In genomic region chr19:24271326-24271725, GRCm38 (mm10) we compare ENCODE assay signal across 8 mouse cellular contexts. TPM values are rescaled to one million over a fixed set of nuclear protein-coding genes. Genes with fewer than 3 reads are reported as not detected.
DNase-seq lines count a peak whose midpoint lies in the region; ATAC-seq lines count a peak whose summit lies in the region.

No protein-coding gene starts in this region.

- peak; percentile 18 to 27 for DNase-seq in right cerebral cortex, adult 2 months (ENCODE audit: low spot score in 2 of 2)
- no peak for DNase-seq in right cerebral cortex, postnatal 4 days
- no peak for DNase-seq in forebrain, embryonic 11.5 days (ENCODE audit: low spot score)
- DNase-seq in c-Kit-positive CD71-positive TER-119-positive erythroid progenitor cells, embryonic 14.5 days (ENCODE audit: low spot score) = no peak
- DNase-seq in thymus, postnatal 0 days (ENCODE audit: low spot score) = no peak

- WGBS in forebrain, embryonic 11.5 days = 33% methylated on average over 7 of the region's 7 CpGs
- WGBS in hindbrain, embryonic 15.5 days = 41% methylated on average over 7 of the region's 7 CpGs
- 52% methylated on average over 7 of the region's 7 CpGs for WGBS in limb, embryonic 12.5 days
- WGBS in midbrain, embryonic 16.5 days = 27% methylated on average over 7 of the region's 7 CpGs

- H3K27me3 ChIP-seq in forebrain, embryonic 11.5 days (ENCODE audit: control insufficient read depth, insufficient read depth, low read length) = no peaks in the 10 kb centered on the region
- no peaks in the 10 kb centered on the region for H3K27me3 ChIP-seq in hindbrain, embryonic 15.5 days
- H3K27me3 ChIP-seq in limb, embryonic 12.5 days = no peaks in the 10 kb centered on the region
- no peaks in the 10 kb centered on the region for H3K27me3 ChIP-seq in midbrain, embryonic 16.5 days (ENCODE audit: control insufficient read depth, insufficient read depth, low read depth, low read length)

- ATAC-seq in forebrain, embryonic 11.5 days (replicated peaks; ENCODE audit: low FRiP score) = peak; percentile 58
- peak; percentile 73 for ATAC-seq in hindbrain, embryonic 15.5 days (ENCODE audit: low FRiP score, low read depth)
- peak; percentile 37 for ATAC-seq in limb, embryonic 12.5 days (ENCODE audit: insufficient number of reproducible peaks, insufficient read depth, low FRiP score, low TSS enrichment, low read depth)
- ATAC-seq in midbrain, embryonic 16.5 days = peak; percentile 71

- H3K4me1 ChIP-seq in forebrain, embryonic 11.5 days (replicated peaks; ENCODE audit: control insufficient read depth, insufficient read depth, low read length) = peaks cover 17% of the 10 kb centered on the region
- peaks cover 8% of the 10 kb centered on the region for H3K4me1 ChIP-seq in hindbrain, embryonic 15.5 days (replicated peaks)
- peaks cover 7% of the 10 kb centered on the region for H3K4me1 ChIP-seq in limb, embryonic 12.5 days (replicated peaks)
- peaks cover 8% of the 10 kb centered on the region for H3K4me1 ChIP-seq in midbrain, embryonic 16.5 days (ENCODE audit: control insufficient read depth, insufficient read depth, low read length)

- H3K4me2 ChIP-seq in forebrain, embryonic 11.5 days (ENCODE audit: low read depth, low read length, severe bottlenecking) = peak overlapping the region; percentile 1; the same call in 1 of the 2 replicates
- H3K4me2 ChIP-seq in hindbrain, embryonic 15.5 days = peak overlapping the region; percentile 38
- peak overlapping the region; percentile 38 for H3K4me2 ChIP-seq in limb, embryonic 12.5 days
- H3K4me2 ChIP-seq in midbrain, embryonic 16.5 days (ENCODE audit: low read length) = peak overlapping the region; percentile 40

- H3K9ac ChIP-seq in forebrain, embryonic 11.5 days (ENCODE audit: low read length) = no peak overlapping the region
- no peak overlapping the region for H3K9ac ChIP-seq in hindbrain, embryonic 15.5 days
- H3K9ac ChIP-seq in limb, embryonic 12.5 days (replicated peaks) = no peak overlapping the region
- H3K9ac ChIP-seq in midbrain, embryonic 16.5 days (ENCODE audit: low read depth, low read length) = no peak overlapping the region; the same call in 1 of the 2 replicates

- no peak overlapping the region for H3K27ac ChIP-seq in forebrain, embryonic 11.5 days (ENCODE audit: low read depth, low read length)
- H3K27ac ChIP-seq in hindbrain, embryonic 15.5 days (replicated peaks) = no peak overlapping the region
- no peak overlapping the region for H3K27ac ChIP-seq in limb, embryonic 12.5 days
- no peak overlapping the region for H3K27ac ChIP-seq in midbrain, embryonic 16.5 days (ENCODE audit: low read length)

- no peaks in the 10 kb centered on the region for H3K9me3 ChIP-seq in forebrain, embryonic 11.5 days (ENCODE audit: control insufficient read depth, low read length)
- H3K9me3 ChIP-seq in hindbrain, embryonic 15.5 days = no peaks in the 10 kb centered on the region
- H3K9me3 ChIP-seq in limb, embryonic 12.5 days = no peaks in the 10 kb centered on the region
- no peaks in the 10 kb centered on the region for H3K9me3 ChIP-seq in midbrain, embryonic 16.5 days (replicated peaks; ENCODE audit: control insufficient read depth, low read length, poor library complexity, severe bottlenecking)

- H3K4me3 ChIP-seq in forebrain, embryonic 11.5 days (ENCODE audit: low read depth, low read length) = no peak overlapping the region
- H3K4me3 ChIP-seq in hindbrain, embryonic 15.5 days = no peak overlapping the region
- no peak overlapping the region for H3K4me3 ChIP-seq in limb, embryonic 12.5 days (replicated peaks)
- no peak overlapping the region for H3K4me3 ChIP-seq in midbrain, embryonic 16.5 days (ENCODE audit: low read depth, low read length)

- no peaks in the 10 kb centered on the region; the same call in 1 of the 2 replicates for H3K36me3 ChIP-seq in forebrain, embryonic 11.5 days (ENCODE audit: control insufficient read depth, insufficient read depth, low read length)
- H3K36me3 ChIP-seq in hindbrain, embryonic 15.5 days = no peaks in the 10 kb centered on the region
- H3K36me3 ChIP-seq in limb, embryonic 12.5 days = peaks cover 22% of the 10 kb centered on the region; the same call in 1 of the 2 replicates
- no peaks in the 10 kb centered on the region for H3K36me3 ChIP-seq in midbrain, embryonic 16.5 days (ENCODE audit: control insufficient read depth, insufficient read depth, low read length)

RNA-seq across cellular contexts. Expression of gene Fxn, which starts 9.1 kb away (rescaled TPM):
- 53.3 and 56.8 TPM in 2 replicates for polyA plus RNA-seq in forebrain, embryonic 11.5 days (2014; fragmentation: Nextera tagmentation; extraction: Ambion mirVana)
- 40.6 and 42.2 TPM in 2 replicates for polyA plus RNA-seq in hindbrain, embryonic 15.5 days (2015; fragmentation: Nextera tagmentation; extraction: Ambion mirVana)
- 63.3 and 64.1 TPM in 2 replicates for polyA plus RNA-seq in limb, embryonic 12.5 days (2016; fragmentation: Nextera tagmentation; extraction: Ambion mirVana)
- 35.1 and 39.2 TPM in 2 replicates for polyA plus RNA-seq in midbrain, embryonic 16.5 days (2015; fragmentation: Nextera tagmentation; extraction: Ambion mirVana)
- polyA plus RNA-seq in thymus, postnatal 0 days (2015; fragmentation: Nextera tagmentation; extraction: Ambion mirVana) = 72.7 and 74.5 TPM in 2 replicates

RNA-seq across cellular contexts. Expression of gene Tjp2, which starts 46.5 kb away (rescaled TPM):
- polyA plus RNA-seq in forebrain, embryonic 11.5 days (2014; fragmentation: Nextera tagmentation; extraction: Ambion mirVana) = 32.1 and 36.9 TPM in 2 replicates
- polyA plus RNA-seq in hindbrain, embryonic 15.5 days (2015; fragmentation: Nextera tagmentation; extraction: Ambion mirVana) = 12.9 and 13.9 TPM in 2 replicates
- polyA plus RNA-seq in limb, embryonic 12.5 days (2016; fragmentation: Nextera tagmentation; extraction: Ambion mirVana) = 27.7 and 28.6 TPM in 2 replicates
- 11.1 and 11.6 TPM in 2 replicates for polyA plus RNA-seq in midbrain, embryonic 16.5 days (2015; fragmentation: Nextera tagmentation; extraction: Ambion mirVana)
- polyA plus RNA-seq in thymus, postnatal 0 days (2015; fragmentation: Nextera tagmentation; extraction: Ambion mirVana) = 9.4 and 9.5 TPM in 2 replicates

Comparison
In these comparisons a context has a peak if more than half of its experiments do, and no peak if none do; other contexts are left out.
1. DNase-seq: peak in right cerebral cortex, adult 2 months (2 of 2); none in right cerebral cortex, postnatal 4 days (single experiment), forebrain, embryonic 11.5 days (single experiment), c-Kit-positive CD71-positive TER-119-positive erythroid progenitor cells, embryonic 14.5 days (single experiment) and thymus, postnatal 0 days (single experiment).
2. Peak in every context shown above with its lines, with median percentiles within 50 percentile points of each other: ATAC-seq and H3K4me2 ChIP-seq.